Mouse (Mus musculus): ENCODE data around the gene Gm31371.
A peak's percentile ranks its signal among the peaks of the same experiment; 100 is the strongest.
"Not testable (repeated sequence)": the region's sequence is repeated elsewhere in the genome, so short reads cannot be mapped to it uniquely, and the experiment has no call there.

Gene Gm31371

GRCm38 (mm10) chr8:19903092-19903491, at the start of gene Gm31371:
Gm31371 (plus strand) TSS chr8:19903392.
- not testable (repeated sequence) for DNase-seq

- DNase-seq = not testable (repeated sequence)
Observed at GRCm38 (mm10) chr8:19906425-19907055, 3.3 kb downstream of the Gm31371 start.

GRCm38 (mm10) chr8:19908841-19909321, 5.7 kb downstream of the Gm31371 start:
- not testable (repeated sequence) for DNase-seq

GRCm38 (mm10) chr8:19919086-19919485, 15.9 kb downstream of the Gm31371 start:
- DNase-seq = not testable (repeated sequence)

GRCm38 (mm10) chr8:19934274-19934673, 31.1 kb downstream of the Gm31371 start:
- peak in 1 of 2 experiments; percentile 8 for DNase-seq

GRCm38 (mm10) chr8:19935541-19936030, 32.4 kb downstream of the Gm31371 start:
- not testable (repeated sequence) for DNase-seq

GRCm38 (mm10) chr8:19960935-19961334, 57.7 kb downstream of the Gm31371 start:
- no peak for DNase-seq

- not testable (repeated sequence) for DNase-seq
Observed at GRCm38 (mm10) chr8:19963766-19964165, 60.6 kb downstream of the Gm31371 start.

GRCm38 (mm10) chr8:19968151-19968550, 65.0 kb downstream of the Gm31371 start:
- DNase-seq = peak; percentile 15 to 23

- DNase-seq = not testable (repeated sequence)
Observed at GRCm38 (mm10) chr8:19975237-19975636, 72.0 kb downstream of the Gm31371 start.
